Mouse (Mus musculus) macrophage (primary cell): ENCODE results near the gene Zbtb40. TPM values are rescaled to one million over a fixed set of nuclear protein-coding genes. Genes with fewer than 3 reads are reported as not detected.

Experiments used
- H3K27ac ChIP-seq: fragments of 350-480 bp; formaldehyde crosslinking; 2 replicates; pipeline ENCODE4 v1.9.0; 2021
- H3K36me3 ChIP-seq: fragments of 350-480 bp; formaldehyde crosslinking; 2 replicates; pipeline ENCODE4 v1.9.0; 2021; ENCODE audit errors: inconsistent target
- H3K4me3 ChIP-seq: fragments of 350-480 bp; formaldehyde crosslinking; 2 replicates; pipeline ENCODE4 v1.9.0; 2021; ENCODE audit errors: inconsistent target
- H3K79me2 ChIP-seq: fragments of 350-480 bp; formaldehyde crosslinking; 2 replicates; pipeline ENCODE4 v1.9.0; 2021; ENCODE audit errors: inconsistent target
- WGBS: methylation state at CpG from one replicate; pipeline ENCODE4 v1.1.7; 2026; ENCODE audit warnings: inconsistent platforms; ENCODE audit not compliant: missing documents; 5-methylcytosine and 5-hydroxymethylcytosine counted together
- polyA plus RNA-seq: library from polyadenylated mRNA; stranded (reverse); fragments of 250-400 nt; gene quantifications from 3 replicates; pipeline ENCODE4 v1.2.4, GENCODE M21; 2018; ENCODE audit warnings: inconsistent platforms

The Zbtb40 gene
- polyA plus RNA-seq, 1 experiment from 2014 or later: 2.4 TPM

DNA sequence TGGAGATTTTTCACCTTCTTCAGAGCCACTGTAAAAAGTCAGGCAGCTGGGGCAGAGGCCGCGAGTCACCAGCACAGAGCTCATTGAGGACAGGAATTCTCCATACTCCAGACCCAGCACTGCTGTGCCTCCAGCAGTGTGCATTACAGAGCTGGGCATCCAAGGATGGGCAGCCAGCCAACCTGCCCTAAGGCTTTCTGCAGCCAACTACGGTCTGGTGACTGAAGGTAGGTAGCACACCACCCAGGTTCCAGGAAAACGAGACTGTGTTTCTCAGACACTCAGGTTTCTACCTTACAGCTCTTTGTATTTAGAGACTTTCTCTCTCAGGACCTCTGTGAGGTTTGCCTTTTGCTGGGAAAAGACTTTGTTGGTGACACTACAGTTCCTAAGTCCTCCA is 67.7 kb downstream of the Zbtb40 start:
- WGBS: 95% methylated on average over 4 of the region's 4 CpGs
- H3K4me3 ChIP-seq: no peak overlapping the region
- H3K36me3 ChIP-seq: peaks cover 4% of the 10 kb centered on the region; the same call in 1 of the 2 replicates
- no peaks in the 10 kb centered on the region for H3K79me2 ChIP-seq
- H3K27ac ChIP-seq: no peak overlapping the region

- 73% methylated on average over 8 of the region's 8 CpGs for WGBS
Observed at GRCm38 (mm10) chr4:136977244-136977643, 71.4 kb downstream of the Zbtb40 start.

GRCm38 (mm10) chr4:136970939-136971338 is 77.7 kb downstream of the Zbtb40 start:
- H3K27ac ChIP-seq: no peak overlapping the region
- no peak overlapping the region for H3K4me3 ChIP-seq
- H3K79me2 ChIP-seq: no peaks in the 10 kb centered on the region
- H3K36me3 ChIP-seq: no peaks in the 10 kb centered on the region
- WGBS: 10% methylated on average over 6 of the region's 6 CpGs

More at GRCm38 (mm10) chr4:136977244-136977643, 71.4 kb downstream of the Zbtb40 start:
- Histone ChIP-seq H3K36me3 (no peaks in the 10 kb centered on the region), H3K27ac (no peak overlapping the region), H3K4me3 (no peak overlapping the region), H3K79me2 (no peaks in the 10 kb centered on the region)

GRCm38 (mm10) chr4:136969503-136970276 is 78.9 kb downstream of the Zbtb40 start:
- 50% methylated on average over 14 of the region's 16 CpGs for WGBS
- Histone ChIP-seq H3K4me3 (no peak overlapping the region), H3K36me3 (no peaks in the 10 kb centered on the region), H3K27ac (no peak overlapping the region), H3K79me2 (no peaks in the 10 kb centered on the region)

- WGBS: 61% methylated on average over 8 of the region's 8 CpGs
- Histone ChIP-seq H3K79me2 (no peaks in the 10 kb centered on the region), H3K36me3 (no peaks in the 10 kb centered on the region)
Observed at GRCm38 (mm10) chr4:136969096-136969495, 79.5 kb downstream of the Zbtb40 start.

GRCm38 (mm10) chr4:136967511-136967910 is 81.1 kb downstream of the Zbtb40 start:
- Histone ChIP-seq H3K27ac (no peak overlapping the region), H3K36me3 (no peaks in the 10 kb centered on the region), H3K4me3 (no peak overlapping the region), H3K79me2 (no peaks in the 10 kb centered on the region)
- WGBS: 30% methylated on average over 7 of the region's 9 CpGs

More at GRCm38 (mm10) chr4:136969096-136969495, 79.5 kb downstream of the Zbtb40 start:
- Histone ChIP-seq H3K4me3 (no peak overlapping the region), H3K27ac (no peak overlapping the region)

DNA sequence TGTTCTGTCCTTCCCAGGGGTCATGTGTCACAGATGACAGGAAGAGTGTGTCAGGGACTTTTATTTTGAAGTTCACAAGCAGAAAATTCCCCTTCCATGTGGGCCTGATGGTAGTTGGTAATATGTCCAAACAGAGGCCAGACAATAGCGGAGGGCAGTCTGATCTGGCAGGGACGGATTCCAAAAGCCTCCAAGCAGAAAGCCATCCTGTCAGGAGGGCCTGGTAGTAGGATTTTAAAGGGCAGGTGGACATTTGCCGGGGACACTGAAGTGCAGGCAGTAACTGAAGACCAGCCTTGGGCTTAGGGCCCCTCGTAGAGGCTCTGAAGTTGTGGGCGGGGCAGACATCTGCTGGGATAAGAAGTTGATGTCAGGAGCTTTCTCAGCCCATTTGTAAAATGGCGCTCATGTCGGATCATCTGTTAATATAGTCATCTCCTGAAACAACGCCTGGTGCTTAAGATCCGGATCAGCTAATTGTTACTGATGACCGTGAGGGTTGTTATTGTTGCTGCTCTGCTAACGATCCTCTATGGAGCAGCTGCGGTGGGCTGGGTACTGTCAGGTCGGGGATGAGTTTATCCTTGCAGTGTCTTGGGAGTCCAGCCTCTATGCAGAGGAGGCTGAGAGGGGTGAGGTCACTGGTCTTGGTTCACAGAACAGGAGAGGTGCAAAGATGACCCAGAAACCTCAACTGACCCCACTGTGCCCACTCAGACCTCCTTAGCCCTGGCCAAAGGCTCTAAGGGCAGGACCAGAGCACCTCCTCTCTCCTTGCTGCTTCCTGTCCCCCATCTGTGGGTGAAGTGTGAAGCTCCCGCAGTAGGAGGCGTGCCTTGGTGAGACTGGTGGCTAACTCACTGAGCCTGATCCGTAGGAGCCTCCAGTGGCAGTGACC is 81.9 kb downstream of the Zbtb40 start:
- no peaks in the 10 kb centered on the region for H3K79me2 ChIP-seq
- WGBS: 47% methylated on average over 16 of the region's 16 CpGs
- H3K36me3 ChIP-seq: no peaks in the 10 kb centered on the region
- no peak overlapping the region for H3K27ac ChIP-seq
- no peak overlapping the region for H3K4me3 ChIP-seq

DNA sequence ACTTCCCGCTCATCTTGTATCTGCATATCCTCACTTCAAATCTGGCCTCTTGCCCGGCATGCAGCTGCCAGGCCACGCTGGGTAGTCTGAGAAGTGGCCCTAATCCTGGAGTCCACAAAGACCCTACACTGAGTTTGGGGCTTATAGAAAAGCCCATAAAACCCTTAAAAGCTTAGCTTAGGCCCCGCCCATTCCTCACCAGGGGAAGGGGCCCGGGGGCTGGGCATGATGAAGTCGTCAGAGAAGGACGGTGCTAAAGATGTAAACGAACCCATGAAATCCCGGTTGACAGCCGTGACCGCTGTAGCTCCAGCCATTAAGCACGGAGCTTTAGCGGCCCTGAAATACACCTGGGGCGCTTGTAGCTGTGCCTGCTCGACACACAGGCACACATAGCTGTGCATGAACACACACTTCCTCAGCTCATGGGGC is 83.6 kb downstream of the Zbtb40 start:
- Histone ChIP-seq H3K27ac (no peak overlapping the region), H3K36me3 (no peaks in the 10 kb centered on the region), H3K4me3 (no peak overlapping the region), H3K79me2 (no peaks in the 10 kb centered on the region)
- 43% methylated on average over 15 of the region's 15 CpGs for WGBS

DNA sequence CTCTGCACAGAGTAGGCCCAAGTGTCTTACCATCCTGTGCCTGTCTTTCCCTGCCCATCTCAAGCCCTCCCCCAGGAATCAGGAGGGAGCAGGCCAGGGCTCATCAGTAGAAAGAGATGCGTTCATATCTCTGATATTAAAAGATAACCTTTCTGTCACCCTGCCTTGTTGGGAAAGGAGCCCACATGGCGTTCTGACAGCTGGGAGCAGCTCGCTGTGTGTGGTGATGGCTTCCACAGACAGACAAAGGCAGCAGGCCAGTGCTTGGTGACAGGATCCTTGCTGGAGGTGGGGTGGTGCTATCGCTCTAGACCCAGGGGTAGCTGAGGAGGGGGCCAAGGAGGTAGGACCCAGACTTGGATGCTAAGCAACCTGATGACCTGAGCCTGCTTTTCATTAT is 86.2 kb downstream of the Zbtb40 start:
- no peak overlapping the region for H3K4me3 ChIP-seq
- H3K36me3 ChIP-seq: no peaks in the 10 kb centered on the region
- 88% methylated on average over 4 of the region's 4 CpGs for WGBS
- H3K27ac ChIP-seq: no peak overlapping the region
- H3K79me2 ChIP-seq: no peaks in the 10 kb centered on the region

GRCm38 (mm10) chr4:136961642-136962285 is 86.8 kb downstream of the Zbtb40 start:
- no peak overlapping the region for H3K4me3 ChIP-seq
- 40% methylated on average over 4 of the region's 4 CpGs for WGBS
- no peak overlapping the region for H3K27ac ChIP-seq
- H3K79me2 ChIP-seq: no peaks in the 10 kb centered on the region
- no peaks in the 10 kb centered on the region for H3K36me3 ChIP-seq

DNA sequence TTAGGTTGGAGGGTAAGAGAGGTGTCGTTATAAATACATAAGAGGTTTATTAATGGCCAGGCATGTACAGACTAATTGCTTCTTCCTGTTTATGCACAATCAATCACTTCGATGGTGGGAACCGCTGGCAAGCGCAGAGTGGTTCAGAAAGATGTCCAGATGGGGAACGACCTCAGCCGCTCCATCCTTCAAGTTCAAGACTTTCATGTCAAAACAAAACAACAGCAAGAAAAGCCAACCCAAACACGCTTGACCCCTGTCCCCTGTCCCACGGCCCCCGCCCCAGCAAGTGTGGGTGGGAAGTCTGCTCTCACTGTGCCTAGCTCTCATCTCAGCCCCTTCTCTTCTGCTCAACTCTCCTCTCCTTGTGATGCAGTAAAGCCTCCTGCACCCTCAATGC is 88.0 kb downstream of the Zbtb40 start:
- WGBS: 59% methylated on average over 9 of the region's 9 CpGs
- Histone ChIP-seq H3K4me3 (no peak overlapping the region), H3K36me3 (no peaks in the 10 kb centered on the region), H3K27ac (no peak overlapping the region), H3K79me2 (no peaks in the 10 kb centered on the region)

DNA sequence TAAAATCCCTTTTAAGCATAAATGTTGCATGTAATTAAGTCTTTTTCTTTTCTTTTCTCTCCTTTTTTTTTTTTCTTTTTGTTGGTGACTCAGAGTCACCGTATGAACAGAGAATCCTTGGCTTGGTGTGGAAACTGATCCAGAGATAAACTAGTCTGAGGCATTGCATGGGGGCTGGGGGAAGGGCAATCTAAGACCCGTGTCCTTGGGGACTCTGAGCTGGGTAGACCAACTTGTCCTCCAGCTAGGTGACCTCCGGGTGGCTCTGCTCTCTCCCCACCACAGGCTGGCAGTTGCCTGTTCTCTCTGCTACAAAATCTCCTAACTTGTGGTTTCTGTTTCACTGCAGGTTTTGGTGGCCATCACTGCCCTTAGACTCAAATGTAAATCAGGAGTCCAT is 88.5 kb downstream of the Zbtb40 start:
- Histone ChIP-seq H3K79me2 (no peaks in the 10 kb centered on the region), H3K4me3 (no peak overlapping the region), H3K36me3 (no peaks in the 10 kb centered on the region), H3K27ac (no peak overlapping the region)
- WGBS: 25% methylated on average over 2 of the region's 3 CpGs

- no peaks in the 10 kb centered on the region for H3K36me3 ChIP-seq
- no peak within 1 kb of the TSS for H3K27ac ChIP-seq
- 2% methylated on average over 54 of the region's 75 CpGs for WGBS
- H3K4me3 ChIP-seq: no peak within 1 kb of the TSS
- no peaks in the 10 kb centered on the region for H3K79me2 ChIP-seq
Observed at GRCm38 (mm10) chr4:136956751-136957446, 91.7 kb downstream of the Zbtb40 start, which contains the start of gene Epha8. Gene Epha8, minus strand, starts transcription at chr4:136956816.

- 73% methylated on average over 6 of the region's 6 CpGs for WGBS
- H3K4me3 ChIP-seq: no peak overlapping the region
- no peaks in the 10 kb centered on the region for H3K79me2 ChIP-seq
- no peak overlapping the region for H3K27ac ChIP-seq
- H3K36me3 ChIP-seq: no peaks in the 10 kb centered on the region
Observed at GRCm38 (mm10) chr4:136954562-136954961, 94.0 kb downstream of the Zbtb40 start.
